Mouse (Mus musculus) frontal cortex, adult (tissue): ENCODE data around the gene Dqx1.

Experiments
- ATAC-seq: cut with Nextera tagmentation; 2 replicates; pipeline ENCODE4 v1.9.2; 2017; ENCODE audit warnings: mild to moderate bottlenecking, moderate library complexity, mixed read lengths; ENCODE audit not compliant: low TSS enrichment

Dqx1 gene

DNA sequence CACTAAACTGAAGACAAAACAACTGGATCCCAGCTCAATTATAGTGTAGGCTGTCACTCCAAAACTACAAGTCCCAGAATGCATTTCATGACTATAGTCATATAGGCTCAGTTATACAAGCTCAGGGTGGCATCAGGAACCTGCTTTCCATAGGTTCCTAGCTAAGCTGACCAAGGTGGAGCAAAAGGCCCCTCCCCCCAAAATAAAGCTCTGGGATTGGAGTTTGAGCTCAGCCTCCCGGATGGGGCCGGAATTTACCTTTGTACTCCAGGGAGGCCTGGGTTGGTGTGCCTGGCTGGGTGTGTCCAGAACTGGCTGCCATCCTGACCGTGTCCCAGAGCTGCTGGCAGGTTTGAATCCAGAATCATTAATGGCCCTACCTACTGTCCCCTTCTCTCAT, at the start of gene Dqx1:
Gene Dqx1, plus strand, starts transcription at position 55 of the 400 bp plus-strand sequence.
- peak; percentile 26 for ATAC-seq

DNA sequence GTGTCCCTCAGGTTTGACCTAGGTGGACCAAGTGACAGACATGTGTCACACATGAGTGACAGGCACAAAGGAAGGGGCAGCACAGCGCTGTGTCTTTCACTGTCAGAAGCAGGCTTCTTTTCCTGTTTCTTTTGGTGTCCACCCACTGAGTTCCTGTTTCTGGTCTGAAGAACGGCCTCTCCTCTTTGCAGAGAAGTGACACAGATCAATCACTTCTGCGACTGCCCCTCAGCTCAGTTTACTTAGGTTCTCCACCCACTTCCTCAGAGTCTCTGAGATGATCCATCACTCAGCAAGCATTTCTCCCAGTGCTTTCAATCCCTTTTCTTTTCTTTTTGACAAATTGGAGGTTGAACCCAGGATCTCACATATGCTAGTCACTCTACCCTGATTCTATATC, 49.0 kb upstream of the Dqx1 start:
- ATAC-seq: no peak

DNA sequence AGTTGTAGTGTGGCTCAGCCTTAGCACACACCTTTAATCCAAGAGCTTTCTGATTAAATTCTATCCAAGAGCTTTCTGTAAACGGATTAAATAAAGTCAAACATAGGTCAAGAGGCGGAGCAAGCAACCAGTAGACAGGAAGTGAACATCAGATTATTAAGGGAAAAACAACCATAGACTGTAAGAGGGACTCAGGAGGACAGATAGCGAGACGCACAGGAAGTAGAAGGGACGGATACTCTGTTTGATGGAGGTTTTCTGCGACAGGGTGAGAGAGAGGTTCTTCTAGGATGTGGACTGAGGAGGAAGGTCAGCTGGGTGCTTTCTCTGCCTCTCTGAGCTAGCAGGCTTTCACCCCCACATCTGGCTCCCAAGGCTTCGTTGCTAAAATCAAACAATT, 47.6 kb upstream of the Dqx1 start:
- ATAC-seq: no peak

DNA sequence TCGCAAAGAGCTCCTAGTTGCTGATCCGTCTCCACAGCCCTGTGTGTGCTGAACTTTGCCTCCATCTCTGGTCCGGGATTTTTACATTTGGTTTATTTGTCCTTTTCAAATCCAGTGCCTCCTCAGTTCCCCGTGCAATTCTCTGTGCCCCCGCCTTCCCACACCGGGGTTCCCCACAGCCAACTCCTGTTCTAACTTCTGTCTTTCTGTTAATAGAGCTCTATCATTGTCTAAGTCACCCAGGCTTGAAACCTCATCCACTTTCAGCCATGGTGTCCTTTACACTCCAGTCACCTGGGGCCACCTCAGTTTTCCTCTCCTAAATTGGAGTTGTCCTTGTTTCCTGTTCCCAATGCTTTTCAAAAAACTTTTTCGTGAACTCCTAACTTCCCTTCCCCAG, 46.4 kb upstream of the Dqx1 start:
- ATAC-seq: no peak

DNA sequence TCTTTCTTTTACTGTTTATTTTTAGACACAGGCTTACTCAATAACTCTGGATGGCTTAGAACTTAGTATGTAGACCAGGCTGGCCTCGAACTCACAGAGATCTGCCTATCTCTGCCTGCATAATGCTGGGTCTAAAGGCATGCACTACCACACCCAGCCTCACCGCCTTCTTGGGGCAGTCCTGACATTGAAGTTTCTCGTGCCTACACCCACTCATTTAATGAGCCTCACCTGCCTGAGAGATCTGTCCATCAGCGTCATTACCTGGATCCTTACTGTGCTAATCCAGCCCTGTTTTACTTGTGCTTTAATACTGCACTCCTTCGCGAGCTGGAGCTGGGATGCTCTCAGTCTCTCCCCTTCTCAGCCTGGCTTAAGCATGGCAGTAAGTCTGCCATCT, 45.9 kb upstream of the Dqx1 start:
- ATAC-seq: no peak

DNA sequence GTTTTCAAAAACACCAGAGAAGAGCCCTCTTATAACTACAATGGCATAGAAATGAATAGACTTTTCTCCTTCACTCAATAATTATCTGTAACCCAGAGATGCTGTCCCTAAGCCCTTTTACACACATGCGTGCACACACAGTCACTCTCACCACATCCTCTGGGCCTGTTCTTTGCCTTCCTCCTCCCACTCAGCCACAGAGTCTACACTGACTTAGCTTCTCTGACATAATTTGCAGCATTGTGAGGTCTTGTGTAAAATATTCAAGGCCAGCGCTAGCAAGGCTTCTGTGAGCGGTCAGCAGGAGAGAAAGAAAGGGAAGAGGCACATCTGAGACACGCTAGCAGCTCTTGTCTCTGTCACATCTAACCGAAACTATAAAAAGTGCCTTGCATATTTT, 44.2 kb upstream of the Dqx1 start:
- no peak for ATAC-seq

DNA sequence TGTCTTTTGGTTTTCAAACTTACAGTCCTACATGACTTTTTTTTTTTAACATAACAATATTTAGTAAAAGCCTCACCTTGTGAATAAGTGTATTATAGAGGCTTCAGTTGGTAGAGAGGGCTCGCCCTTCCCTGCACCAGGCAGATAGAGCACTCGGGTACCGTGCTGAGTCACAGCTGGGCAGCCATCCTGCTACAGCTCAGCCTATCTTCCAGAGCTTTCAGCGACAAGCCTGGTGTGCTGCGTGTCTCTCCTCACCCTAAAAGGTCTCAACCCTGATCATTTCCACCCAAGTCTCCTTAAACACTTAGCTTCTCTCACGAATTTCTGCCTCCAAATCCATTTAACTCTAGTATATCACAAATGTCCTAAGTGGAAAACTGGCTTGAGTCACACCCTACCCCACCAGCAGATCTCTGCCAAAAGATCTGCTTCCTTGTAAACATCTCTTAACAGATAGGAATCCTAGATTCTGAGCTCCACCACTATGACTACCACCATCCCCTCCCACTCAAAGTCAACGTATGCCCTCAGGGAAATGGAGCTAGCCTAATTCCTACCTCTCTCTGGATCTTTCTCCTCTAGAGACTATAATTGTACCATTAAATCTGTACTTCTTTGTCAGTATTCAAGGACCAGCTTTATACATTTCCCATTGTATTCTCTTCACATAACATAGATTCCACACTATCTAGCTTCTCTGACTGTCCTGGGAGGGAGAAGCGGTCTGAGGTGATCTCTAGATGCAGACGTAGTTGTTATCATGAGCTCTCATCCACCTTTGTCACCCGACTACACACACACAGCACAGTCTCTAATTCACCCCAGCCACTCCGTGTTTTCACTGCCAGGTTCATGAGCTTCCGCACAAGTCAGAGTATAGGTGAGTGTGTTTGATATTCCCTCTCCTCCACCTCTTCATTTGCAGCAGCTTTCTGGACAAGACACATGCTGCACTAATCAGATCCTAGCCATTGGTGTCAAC, 42.9 kb upstream of the Dqx1 start:
- no peak for ATAC-seq

DNA sequence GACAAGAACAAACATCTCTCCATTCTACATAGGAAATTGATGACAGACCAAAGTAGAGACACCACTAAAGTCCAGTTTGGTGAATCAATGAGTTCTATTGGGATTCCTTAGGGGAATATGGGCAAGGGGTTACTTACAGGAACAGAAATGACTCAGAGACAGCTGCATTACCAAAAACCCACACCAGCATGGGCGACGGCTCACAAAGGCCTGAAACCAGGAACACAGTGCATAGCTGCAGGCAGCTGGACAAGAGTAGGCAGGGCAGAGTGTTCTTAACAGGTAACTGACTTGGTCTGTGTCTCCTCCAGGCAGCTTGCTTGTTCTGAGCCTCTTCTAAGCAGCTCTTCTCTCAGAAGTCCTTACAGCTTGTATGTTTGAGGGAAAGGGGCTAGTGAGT, 41.9 kb upstream of the Dqx1 start:
- ATAC-seq: no peak

DNA sequence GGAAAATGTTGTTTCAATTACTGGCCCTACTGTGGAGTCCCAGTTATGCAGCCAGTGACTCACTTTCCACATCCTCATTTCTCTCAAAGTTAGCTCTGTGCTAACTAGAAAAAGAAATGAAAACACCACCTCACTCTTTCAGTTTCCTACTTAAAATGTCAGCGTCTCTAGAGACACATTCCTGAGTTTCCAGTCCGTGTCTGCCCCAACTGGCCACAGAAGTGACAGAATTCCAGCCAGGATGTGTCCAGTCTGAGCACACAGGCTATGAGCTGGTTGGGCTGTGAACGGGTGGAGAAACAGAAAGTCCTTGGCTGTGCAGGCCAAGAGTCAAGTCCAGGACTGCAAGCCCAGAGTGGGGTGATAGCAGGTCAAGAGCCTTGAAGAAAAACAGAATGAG, 40.5 kb upstream of the Dqx1 start:
- ATAC-seq: peak; percentile 16; the same call in 1 of the 2 replicates

DNA sequence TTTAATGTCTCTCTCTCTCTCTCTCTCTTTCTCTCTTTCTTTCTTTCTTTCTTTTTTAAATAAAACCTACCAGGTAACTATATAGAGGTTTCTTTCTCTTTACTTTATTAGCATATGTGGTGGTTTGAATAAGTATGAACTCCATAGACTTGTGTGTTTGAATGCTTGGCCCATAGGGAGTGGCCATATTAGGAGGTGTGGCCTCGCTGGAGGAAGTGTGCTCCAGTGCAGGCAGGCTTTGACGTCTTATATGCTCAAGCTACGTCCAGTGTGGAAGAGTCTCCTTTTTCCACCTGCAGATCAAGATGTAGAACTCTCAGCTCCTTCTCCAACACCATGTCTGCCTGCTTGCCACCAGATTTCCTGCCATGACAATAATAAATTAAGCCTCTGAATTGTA, 38.6 kb upstream of the Dqx1 start:
- no peak for ATAC-seq

DNA sequence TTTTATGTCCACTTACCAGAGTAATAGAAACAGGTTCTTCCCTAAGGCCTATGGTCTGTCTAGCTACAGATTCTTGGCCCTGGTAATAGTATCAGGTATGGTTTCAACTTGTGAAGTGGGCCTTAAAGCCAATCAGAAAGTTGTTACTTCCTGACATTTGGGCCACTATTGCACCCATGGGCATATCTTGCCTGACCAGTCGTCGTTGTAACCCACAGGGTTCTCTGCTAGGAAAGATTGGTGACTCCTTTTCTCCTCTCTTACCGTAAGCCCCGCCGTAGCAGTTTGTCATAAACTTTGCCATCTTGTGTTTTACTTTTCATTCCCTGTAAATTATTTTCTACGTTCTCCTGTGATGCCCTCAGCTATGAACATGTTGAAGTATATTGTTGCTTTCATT, 37.5 kb upstream of the Dqx1 start:
- ATAC-seq: no peak

DNA sequence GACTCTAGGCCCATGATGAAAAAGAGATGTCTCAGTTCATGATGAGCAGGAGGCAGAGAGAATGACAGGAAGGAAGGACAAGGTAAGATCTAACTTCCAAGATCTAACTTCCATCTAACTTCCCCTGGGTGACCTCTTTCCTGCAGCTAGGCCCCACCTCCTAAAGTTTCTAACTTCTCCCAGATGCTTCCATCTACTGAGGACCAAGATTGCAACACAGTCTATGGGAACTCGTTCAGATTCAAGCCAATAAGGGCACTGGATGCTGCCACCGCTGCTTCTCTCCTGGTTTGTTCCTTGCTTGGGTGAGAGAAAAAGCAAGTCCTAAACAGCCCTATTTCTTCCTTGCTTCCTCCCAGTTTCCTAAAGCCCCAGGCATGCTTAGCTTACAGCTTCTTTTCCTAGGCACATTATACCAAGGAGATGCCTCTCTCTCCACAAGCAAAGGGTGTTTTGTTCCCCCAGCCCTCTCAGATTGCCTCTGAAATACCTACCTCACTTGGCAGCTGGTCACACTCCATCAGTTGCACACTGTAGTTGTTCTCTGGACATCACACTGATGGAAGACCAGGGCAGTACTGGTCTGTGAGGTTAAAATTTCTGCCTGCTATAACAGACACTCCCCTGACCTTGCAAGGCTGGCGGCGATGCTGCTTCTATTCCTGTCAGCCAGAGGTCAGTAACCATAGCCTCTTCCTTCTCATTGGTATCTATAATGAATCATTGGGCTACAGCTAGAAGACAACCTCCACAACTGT, 36.6 kb upstream of the Dqx1 start:
- ATAC-seq: no peak

DNA sequence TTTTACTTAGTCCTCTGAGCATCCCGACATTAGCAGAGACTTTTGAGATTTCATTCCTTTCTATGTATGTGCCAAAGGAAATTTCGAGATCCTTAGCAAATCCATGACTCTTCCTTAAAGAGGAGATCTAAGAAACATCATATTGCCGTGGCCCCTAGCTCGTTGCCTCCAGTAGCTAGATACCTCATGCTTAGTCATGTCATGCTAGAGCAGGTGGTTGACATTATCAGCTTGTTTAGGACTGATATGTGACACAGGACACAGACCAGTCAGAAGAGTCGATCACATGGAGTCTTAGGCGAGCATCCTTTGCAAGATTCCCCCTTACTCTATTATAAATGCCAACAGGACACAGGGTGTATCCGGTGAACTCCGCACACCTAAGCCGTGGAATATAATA, 34.6 kb upstream of the Dqx1 start:
- no peak for ATAC-seq

DNA sequence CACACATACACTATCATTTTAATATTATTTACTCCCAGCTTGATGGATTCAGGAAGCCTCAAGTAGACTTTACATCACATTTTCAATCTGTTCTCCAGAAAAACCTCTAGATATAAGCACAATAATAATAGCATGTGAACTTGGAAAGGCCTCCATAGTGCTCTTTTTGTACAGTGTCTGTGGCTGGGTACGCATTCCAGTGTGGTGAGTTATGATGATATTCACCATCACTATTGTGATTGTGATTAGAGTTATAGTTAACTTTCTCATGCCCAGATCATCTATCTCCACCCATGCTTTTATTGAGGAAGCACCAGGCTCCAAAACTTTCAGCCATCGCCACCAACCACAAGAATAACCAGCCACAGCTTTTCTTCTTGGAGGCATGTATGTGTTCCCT, 33.9 kb upstream of the Dqx1 start:
- no peak for ATAC-seq

DNA sequence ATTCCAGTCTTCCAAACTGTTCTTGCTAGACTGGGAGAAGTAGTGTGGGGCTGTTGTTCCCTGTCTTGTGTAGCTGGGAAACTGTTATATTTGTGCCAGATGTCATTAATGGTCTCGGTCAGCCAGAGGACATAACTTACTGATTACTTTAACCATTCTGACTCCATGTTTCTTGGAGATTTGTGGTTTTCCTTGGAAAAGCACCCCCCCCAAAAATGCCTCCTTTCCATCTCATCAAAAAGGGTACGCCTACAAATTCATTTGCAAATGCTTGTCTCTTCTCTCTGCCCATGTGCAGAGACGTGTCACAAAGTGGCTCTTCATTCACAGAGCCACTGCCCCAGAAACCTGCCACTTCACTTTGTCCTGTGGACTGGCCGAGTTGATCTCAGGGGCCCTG, 33.2 kb upstream of the Dqx1 start:
- no peak for ATAC-seq

DNA sequence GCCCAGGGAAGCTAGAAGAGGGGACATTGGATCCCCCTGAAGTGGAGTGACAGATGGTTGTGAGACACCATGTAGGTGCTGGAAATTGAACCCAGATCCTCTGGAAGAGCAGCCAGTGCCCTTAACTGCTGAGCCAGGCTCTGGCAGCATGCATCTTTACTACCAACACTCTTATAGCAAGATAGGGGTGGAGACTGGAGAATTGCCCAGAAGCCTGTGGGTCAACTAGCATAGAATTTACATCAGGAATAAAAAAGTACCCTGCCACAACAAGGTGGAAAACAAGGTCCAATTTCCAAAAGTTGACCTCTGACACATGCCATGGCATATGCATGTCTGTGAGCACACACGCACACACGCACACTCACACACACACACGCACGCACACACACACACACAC, 32.4 kb upstream of the Dqx1 start:
- no peak for ATAC-seq

DNA sequence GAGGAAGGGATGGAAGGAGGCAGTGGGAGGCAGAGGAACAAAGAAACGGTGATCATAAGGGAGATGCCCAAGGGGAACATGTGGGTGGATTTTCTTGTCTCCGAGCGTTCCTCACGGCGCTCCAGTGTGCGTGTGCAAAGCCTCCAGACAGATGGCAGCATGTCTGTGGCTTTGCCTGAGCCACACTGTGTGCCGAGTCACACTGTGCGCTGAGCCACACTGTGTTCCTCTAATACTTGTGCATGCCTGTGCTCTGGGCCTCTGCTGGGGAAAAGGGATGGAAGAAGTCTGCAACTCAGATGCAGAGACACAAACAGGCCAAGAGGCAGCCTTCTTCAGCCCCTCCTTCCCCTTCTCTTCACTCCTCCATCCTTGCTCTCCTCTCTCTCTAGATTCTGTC, 30.4 kb upstream of the Dqx1 start:
- ATAC-seq: no peak; the same call in 1 of the 2 replicates

DNA sequence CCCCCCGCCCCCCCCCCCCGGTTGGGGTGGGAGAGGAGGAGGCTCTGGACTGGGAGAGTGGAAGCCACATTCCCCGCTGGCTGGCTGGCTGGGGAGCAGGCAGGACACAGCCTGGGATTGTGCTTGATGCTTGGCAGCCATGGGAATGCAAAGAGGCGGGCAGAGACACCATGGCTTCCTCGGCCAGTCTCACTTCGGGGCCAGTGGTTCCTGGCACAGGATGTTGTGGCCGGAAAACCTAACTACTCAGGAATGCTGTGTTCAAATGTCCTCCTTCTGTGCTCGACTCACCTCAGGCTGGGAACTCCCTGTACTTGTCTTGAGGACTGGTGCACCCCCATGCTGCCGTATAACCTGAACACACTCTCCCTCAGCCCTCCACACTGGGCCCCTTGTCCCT, 29.9 kb upstream of the Dqx1 start:
- no peak for ATAC-seq

DNA sequence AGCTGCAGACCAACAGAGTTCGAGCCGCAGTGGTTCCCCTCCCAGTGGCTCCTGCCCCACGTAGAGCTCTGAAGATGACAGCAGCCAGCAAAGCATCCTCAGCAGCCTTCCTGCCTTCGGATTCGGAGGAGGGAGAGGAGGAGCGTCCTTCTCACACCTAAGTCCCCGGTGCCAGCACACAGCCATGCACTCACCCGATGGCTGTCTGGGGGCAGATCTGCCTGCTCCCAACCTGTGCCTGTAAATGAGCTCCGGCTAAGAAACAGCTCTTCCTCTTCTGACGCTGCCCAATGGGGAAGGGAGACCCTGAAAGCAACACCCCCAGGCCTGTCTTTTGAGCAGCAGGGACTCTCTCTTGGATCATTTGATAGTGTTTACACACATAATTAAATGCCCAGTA, 27.9 kb upstream of the Dqx1 start:
- no peak for ATAC-seq

DNA sequence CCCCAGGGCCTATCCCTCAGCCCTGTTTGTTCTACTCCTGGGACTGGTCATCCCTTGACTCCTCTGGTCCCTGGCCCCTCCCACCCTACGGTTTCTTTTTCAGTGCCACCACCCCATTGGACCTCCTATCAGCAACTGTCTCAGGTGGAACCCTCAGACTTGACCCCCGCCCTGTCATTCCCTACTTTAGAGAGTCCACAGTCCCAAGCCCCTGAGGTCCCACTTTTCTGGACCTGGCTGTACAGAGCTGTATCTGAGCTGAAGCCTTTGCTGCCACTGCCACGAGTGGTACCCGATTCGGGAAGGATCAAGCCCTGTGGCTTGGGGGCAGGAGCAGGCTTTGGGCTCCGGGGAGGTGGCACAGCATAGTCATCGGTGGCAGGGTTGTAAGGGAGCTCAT, 26.5 kb upstream of the Dqx1 start:
- no peak for ATAC-seq

DNA sequence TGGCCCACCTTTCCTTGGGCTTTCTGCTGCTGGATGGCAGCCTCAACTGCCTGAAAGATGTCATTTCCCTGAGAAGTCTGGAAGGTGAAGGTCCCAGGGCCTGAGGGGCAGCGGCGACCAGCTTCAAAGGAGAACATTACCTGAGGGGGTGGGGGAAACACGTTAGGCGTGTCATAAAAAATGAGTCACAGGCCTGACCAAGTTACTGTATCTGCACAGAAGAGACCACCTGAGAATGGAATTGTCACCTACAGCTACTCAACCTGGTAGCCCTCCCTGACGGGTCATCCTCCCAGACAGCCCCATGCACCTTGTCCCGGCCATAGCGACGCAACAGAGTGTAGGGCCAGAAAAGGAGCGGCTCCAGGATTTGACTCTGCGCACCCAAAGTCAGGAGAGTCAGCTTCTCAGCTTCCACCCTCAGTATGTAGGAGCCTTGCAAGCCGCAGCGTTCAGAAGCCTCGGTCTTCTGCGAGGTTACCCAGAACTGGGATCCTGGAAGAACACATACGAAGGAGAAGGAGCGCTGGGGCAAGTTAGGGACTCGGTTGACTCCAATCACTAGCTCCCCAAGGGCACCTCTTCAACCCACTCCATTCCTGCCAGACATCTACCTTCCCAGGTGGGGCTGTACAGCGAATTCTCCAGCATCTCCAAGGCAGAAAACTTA, 25.6 kb upstream of the Dqx1 start:
- ATAC-seq: no peak

DNA sequence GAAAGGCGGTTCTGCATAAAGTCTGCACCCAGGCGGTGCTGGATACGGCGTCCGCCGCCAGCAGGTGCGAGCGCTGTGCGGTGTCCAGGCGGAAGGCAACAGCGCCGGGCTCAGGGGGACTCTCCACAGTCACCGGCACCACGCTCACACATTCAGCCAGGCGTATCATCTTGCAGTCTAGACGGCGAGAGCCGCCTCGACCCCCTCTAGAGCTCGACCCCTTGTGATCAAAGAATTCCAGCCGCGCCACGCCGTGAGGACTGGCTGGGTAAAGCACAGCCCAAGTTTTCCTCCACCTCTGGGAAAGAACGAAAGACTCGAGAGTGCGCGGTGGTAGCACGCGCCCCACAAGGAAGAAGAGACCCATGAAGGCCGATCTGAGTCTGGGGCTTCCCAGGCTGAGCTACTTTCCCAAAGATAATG, 24.9 kb upstream of the Dqx1 start:
- ATAC-seq: peak; percentile 48
